Mouse (Mus musculus) liver, adult 2 months (tissue): ENCODE measurements at regions not wholly inside any gene's neighbourhood (a gene's known extent, or its start where the extent isn't known, plus 50 kb on each side); places are given as distances from the start of the nearest gene placed in this dataset.

Experiments
- CTCF ChIP-seq: fragments of 200-500 bp; IDR thresholded peaks from 2 replicates; pipeline ENCODE4 v1.5.1; 2011; ENCODE audit warnings: low read depth, low read length, control low read depth
- POLR2A ChIP-seq: fragments of 200-500 bp; IDR thresholded peaks from 2 replicates; pipeline ENCODE4 v1.6.1; 2011; ENCODE audit warnings: low read length, control low read depth; ENCODE audit not compliant: insufficient read depth; ENCODE audit errors: extremely low read depth

DNA sequence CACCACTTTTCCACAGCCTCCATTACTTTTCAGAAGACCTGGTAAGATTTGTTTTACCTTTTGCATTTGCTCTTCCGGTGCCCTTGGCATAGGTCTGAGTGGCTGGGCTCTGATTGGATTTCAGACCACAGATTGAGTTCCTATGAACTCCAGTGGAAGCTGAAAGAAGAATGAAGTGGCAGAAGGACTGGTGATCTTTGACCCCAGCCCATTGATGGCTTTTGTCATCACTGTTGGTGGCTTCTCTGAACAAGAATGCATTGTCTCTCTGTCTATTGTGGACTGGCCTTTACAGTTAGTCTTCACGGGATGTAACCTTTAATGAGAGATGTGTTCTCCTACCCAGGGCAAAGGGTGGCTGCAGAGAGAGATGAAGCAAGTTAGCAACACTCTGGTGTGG is 256.9 kb upstream of the Mpped2 start:
- no peak for TF ChIP-seq CTCF
- no peak for TF ChIP-seq POLR2A
